Comparison of ENCODE assay signal across 8 mouse cellular contexts in the genomic region with DNA sequence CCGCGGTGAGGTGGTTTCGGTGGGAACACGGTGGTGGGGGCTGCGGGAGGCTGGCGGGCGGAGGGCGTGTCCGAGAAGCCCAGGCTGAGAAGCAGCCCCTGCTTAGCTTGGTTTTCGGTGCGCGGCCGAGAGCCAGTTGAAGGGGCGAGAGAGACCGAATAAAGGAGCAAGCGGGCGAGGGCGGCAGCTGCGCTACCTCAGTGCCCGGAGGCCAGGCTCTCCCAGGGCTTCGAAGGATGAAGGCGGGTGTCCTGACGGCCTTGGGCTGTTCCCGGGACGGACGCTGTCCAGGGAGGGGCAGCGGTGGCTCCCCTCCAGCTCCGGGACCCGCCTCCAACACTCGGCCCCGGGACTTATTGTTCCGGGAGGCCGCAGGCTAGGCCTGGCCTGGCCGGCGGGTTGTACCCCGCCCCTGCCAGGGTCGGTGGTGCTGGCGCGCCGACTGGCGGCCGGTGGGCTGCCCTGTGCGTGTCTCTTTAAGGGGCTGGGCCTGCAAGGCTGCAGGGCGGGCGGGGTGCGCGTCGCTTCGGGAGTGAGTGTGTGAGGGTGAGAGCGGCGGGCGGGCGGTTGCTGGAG. TPM values are rescaled to one million over a fixed set of nuclear protein-coding genes. Genes with fewer than 3 reads are reported as not detected.
DNase-seq lines count a peak whose midpoint lies in the region; ATAC-seq lines count a peak whose summit lies in the region.

No protein-coding gene starts in this region.

- peak overlapping the region; percentile 100 for H3K27ac ChIP-seq in hindbrain, embryonic 12.5 days

- H3K4me1 ChIP-seq in hindbrain, embryonic 12.5 days = peaks cover 26% of the 10 kb centered on the region

- peak; percentile 99 for DNase-seq in Muller cell, postnatal 12 days (ENCODE audit: inconsistent ontology term)
- DNase-seq in cerebellum, adult 9-11 months = peak; percentile 95
- peak; percentile 85 to 94 for DNase-seq in frontal cortex, adult 2 months (ENCODE audit: extremely low spot score in 1 of 2, low spot score in 1 of 2)
- peak; percentile 88 to 94 for DNase-seq in layer of hippocampus, postnatal 14 days (ENCODE audit: low spot score in 2 of 2)
- DNase-seq in lung, postnatal 14 days = peak; percentile 96
- peak; percentile 76 for DNase-seq in retina, adult 2 months (ENCODE audit: low read depth, low spot score)
- peak; percentile 95 to 97 for DNase-seq in thymus, postnatal 36 days

- H3K4me3 ChIP-seq in hindbrain, embryonic 12.5 days = peak overlapping the region; percentile 97

- ATAC-seq in hindbrain, embryonic 12.5 days (ENCODE audit: low FRiP score) = peak; percentile 100

- H3K27me3 ChIP-seq in hindbrain, embryonic 12.5 days = no peaks in the 10 kb centered on the region

- H3K9me3 ChIP-seq in hindbrain, embryonic 12.5 days (replicated peaks) = no peaks in the 10 kb centered on the region

- peak overlapping the region; percentile 91 for H3K9ac ChIP-seq in hindbrain, embryonic 12.5 days

- peak overlapping the region; percentile 52 for H3K4me2 ChIP-seq in hindbrain, embryonic 12.5 days (replicated peaks)

- under 1% methylated on average over 41 of the region's 53 CpGs for WGBS in hindbrain, embryonic 12.5 days

- H3K36me3 ChIP-seq in hindbrain, embryonic 12.5 days = no peaks in the 10 kb centered on the region

RNA-seq across cellular contexts. Expression of gene Setd2, which starts 0.4 kb away (rescaled TPM):
- polyA plus RNA-seq in frontal cortex, adult 2 months (2012; rRNA removed) = 67.2 and 73.6 TPM in 2 replicates
- polyA plus RNA-seq in hindbrain, embryonic 12.5 days (2016; fragmentation: Nextera tagmentation; extraction: Ambion mirVana) = 48.7 and 49.7 TPM in 2 replicates
- 10 to 100 TPM; 68.1 to 68.3 TPM for total RNA-seq in layer of hippocampus, postnatal 14 days (2021)

RNA-seq across cellular contexts. Expression of gene Kif9, which starts 55.2 kb away (rescaled TPM):
- 4.3 and 4.7 TPM in 2 replicates for polyA plus RNA-seq in frontal cortex, adult 2 months (2012; rRNA removed)
- polyA plus RNA-seq in hindbrain, embryonic 12.5 days (2016; fragmentation: Nextera tagmentation; extraction: Ambion mirVana) = 3.7 and 5.3 TPM in 2 replicates
- 1 to 10 TPM; 3.8 to 5.1 TPM for total RNA-seq in layer of hippocampus, postnatal 14 days (2021)

RNA-seq across cellular contexts. Expression of gene Klhl18, which starts 55.5 kb away (rescaled TPM):
- polyA plus RNA-seq in frontal cortex, adult 2 months (2012; rRNA removed) = 24.6 and 25.5 TPM in 2 replicates
- polyA plus RNA-seq in hindbrain, embryonic 12.5 days (2016; fragmentation: Nextera tagmentation; extraction: Ambion mirVana) = 13.5 and 13.8 TPM in 2 replicates
- 10 to 100 TPM; 23.3 to 24.8 TPM for total RNA-seq in layer of hippocampus, postnatal 14 days (2021)

Comparison
In these comparisons a context has a peak if more than half of its experiments do, and no peak if none do; other contexts are left out.
1. Peak in every context shown above with its lines: DNase-seq, ATAC-seq, H3K4me3 ChIP-seq and H3K27ac ChIP-seq.